Mouse (Mus musculus) forebrain, embryonic 15.5 days (tissue): Measurements from ENCODE around the gene Tgoln1. TPM values are rescaled to one million over a fixed set of nuclear protein-coding genes. Genes with fewer than 3 reads are reported as not detected.

ENCODE experiments used
- ATAC-seq: fragments of 200-750 bp; cut with Nextera tagmentation; replicated peaks from 2 replicates; pipeline ENCODE4 v1.8.0; 2017; ENCODE audit warnings: mild to moderate bottlenecking, moderate TSS enrichment, moderate library complexity
- H3K27ac ChIP-seq: fragments of 300-500 bp; sonication (generic); replicated peaks from 2 replicates; pipeline ENCODE4 v1.5.1; 2015; ENCODE audit warnings: mild to moderate bottlenecking, inconsistent platforms
- H3K27me3 ChIP-seq: fragments of 300-500 bp; sonication (generic); 2 replicates; pipeline ENCODE4 v1.6.1; 2015; ENCODE audit warnings: inconsistent platforms
- H3K36me3 ChIP-seq: fragments of 300-500 bp; sonication (generic); 2 replicates; pipeline ENCODE4 v1.6.1; 2015; ENCODE audit warnings: mild to moderate bottlenecking, inconsistent platforms
- H3K4me1 ChIP-seq: fragments of 300-500 bp; sonication (generic); 2 replicates; pipeline ENCODE4 v1.6.1; 2015; ENCODE audit warnings: inconsistent platforms
- H3K4me2 ChIP-seq: fragments of 300-500 bp; sonication (generic); replicated peaks from 2 replicates; pipeline ENCODE4 v1.6.1; 2015; ENCODE audit warnings: mild to moderate bottlenecking, inconsistent platforms
- H3K4me3 ChIP-seq: fragments of 300-500 bp; sonication (generic); 2 replicates; pipeline ENCODE4 v1.5.1; 2015; ENCODE audit warnings: mild to moderate bottlenecking, inconsistent platforms
- H3K9ac ChIP-seq: fragments of 300-500 bp; sonication (generic); replicated peaks from 2 replicates; pipeline ENCODE4 v1.6.1; 2015; ENCODE audit warnings: mild to moderate bottlenecking, inconsistent platforms
- H3K9me3 ChIP-seq: fragments of 300-500 bp; sonication (generic); 2 replicates; pipeline ENCODE4 v1.6.1; 2016; ENCODE audit warnings: inconsistent platforms
- WGBS: fragments of 180-500 bp; shearing (Covaris S2); methylation state at CpG from one replicate; pipeline ENCODE4 v1.1.7; 2015; ENCODE audit warnings: mixed read lengths; 5-methylcytosine and 5-hydroxymethylcytosine counted together
- polyA plus RNA-seq: library from polyadenylated mRNA; unstranded; fragments of >200 nt; fragmentation: Nextera tagmentation; extraction: Ambion mirVana; gene quantifications from 2 replicates; pipeline ENCODE4 v1.2.1, GENCODE M21; 2015

The Tgoln1 gene
- polyA plus RNA-seq, 1 experiment from 2014 or later: 33.5 TPM

DNA sequence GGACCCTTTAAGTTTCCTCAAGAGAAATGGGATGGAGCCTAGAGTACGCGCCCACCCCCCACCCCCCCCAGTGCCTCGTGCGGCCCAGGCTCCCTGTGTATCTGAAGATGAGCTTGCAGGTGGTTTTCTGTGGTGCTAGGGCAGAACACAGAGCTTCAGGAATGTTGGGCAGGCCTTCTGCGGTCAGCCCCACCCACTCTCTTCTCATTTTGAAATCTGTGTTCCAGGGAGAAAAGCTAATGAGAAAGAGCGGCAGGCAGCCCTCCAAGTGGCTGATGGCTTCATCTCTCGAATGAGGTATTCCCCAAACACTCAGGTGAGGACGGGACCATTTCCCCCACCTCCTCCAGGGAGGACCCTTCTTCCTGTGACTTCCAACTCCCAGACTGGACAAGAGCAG lies 56.0 kb downstream of the Tgoln1 start:
- no peaks in the 10 kb centered on the region for H3K27me3 ChIP-seq
- no peak overlapping the region for H3K4me3 ChIP-seq
- no peaks in the 10 kb centered on the region for H3K9me3 ChIP-seq
- no peak overlapping the region for H3K27ac ChIP-seq
- no peak overlapping the region for H3K4me2 ChIP-seq
- WGBS: 78% methylated on average over 8 of the region's 8 CpGs
- H3K4me1 ChIP-seq: 0 out of 2 replicates have a peak, but pooled peaks cover 4% of the 10 kb centered on the region
- no peak overlapping the region for H3K9ac ChIP-seq
- ATAC-seq: no peak
- H3K36me3 ChIP-seq: no peaks in the 10 kb centered on the region

Other genes with a start within 250 kb of the Tgoln1 start
- gene Vamp5, start 236.5 kb downstream of the Tgoln1 start, polyA plus RNA-seq: 8.9 and 9.4 TPM in 2 replicates
- 14.5 and 15.0 TPM in 2 replicates for gene Vamp8, start 226.3 kb downstream of the Tgoln1 start, polyA plus RNA-seq
- 14.0 and 16.5 TPM in 2 replicates for gene Ggcx, start 202.7 kb downstream of the Tgoln1 start, polyA plus RNA-seq
- 359 and 376 TPM in 2 replicates for gene Mat2a, start 177.4 kb downstream of the Tgoln1 start, polyA plus RNA-seq
- gene Sh2d6, start 95.3 kb downstream of the Tgoln1 start, polyA plus RNA-seq: 0.37 and 0.55 TPM in 2 replicates
- 3.5 and 4.8 TPM in 2 replicates for gene Capg, start 72.6 kb downstream of the Tgoln1 start, polyA plus RNA-seq
- 15.6 and 16.0 TPM in 2 replicates for gene Elmod3, start 18.6 kb downstream of the Tgoln1 start, polyA plus RNA-seq
- 4.1 and 5.3 TPM in 2 replicates for gene Retsat, start 18.5 kb downstream of the Tgoln1 start, polyA plus RNA-seq
- gene Tcf7l1, start 172.3 kb upstream of the Tgoln1 start, polyA plus RNA-seq: 6.2 and 6.9 TPM in 2 replicates